Mouse (Mus musculus) MEL (cell line): Measurements from ENCODE around the gene Hoxa4.

Experiments
- CTCF ChIP-seq, 3 experiments: IDR thresholded peaks in 2 of 3; conservative IDR thresholded peaks in 1 of 3; 2 replicates each; pipeline ENCODE4 v1.5.1; 2011 to 2012; ENCODE audit warnings: low read length in 3 of 3, low read depth in 2 of 3, mild to moderate bottlenecking in 2 of 3, improper control_type of control experiment in 1 of 3, inconsistent platforms in 1 of 3, mixed read lengths in 1 of 3, moderate library complexity in 1 of 3; ENCODE audit not compliant: control insufficient read depth in 1 of 3, insufficient read depth in 1 of 3, poor library complexity in 1 of 3, severe bottlenecking in 1 of 3
- EP300 ChIP-seq, 2 experiments: IDR thresholded peaks; 2 replicates each; pipeline ENCODE4 v1.6.1; 2011; ENCODE audit warnings: improper control_type of control experiment in 2 of 2, low read length in 2 of 2, low read depth in 1 of 2, mild to moderate bottlenecking in 1 of 2
- JUND ChIP-seq: IDR thresholded peaks from 2 replicates; pipeline ENCODE4 v1.6.1; 2011; ENCODE audit warnings: low read depth, mild to moderate bottlenecking, improper control_type of control experiment, low read length
- MAX ChIP-seq: IDR thresholded peaks from 2 replicates; pipeline ENCODE4 v1.6.1; 2011; ENCODE audit warnings: low read length, improper control_type of control experiment
- POLR2A ChIP-seq, 2 experiments: IDR thresholded peaks; 2 replicates each; pipeline ENCODE4 v1.6.1; 2011 to 2012; ENCODE audit warnings: low read length in 2 of 2, mild to moderate bottlenecking in 2 of 2, control low read depth in 1 of 2, improper control_type of control experiment in 1 of 2, low read depth in 1 of 2, moderate library complexity in 1 of 2; ENCODE audit not compliant: control insufficient read depth in 1 of 2, insufficient read depth in 1 of 2, poor library complexity in 1 of 2
- SMC3 ChIP-seq: IDR thresholded peaks from 2 replicates; pipeline ENCODE4 v1.6.1; 2011; ENCODE audit warnings: low read depth, low read length, improper control_type of control experiment
- USF1 ChIP-seq: IDR thresholded peaks from 2 replicates; pipeline ENCODE4 v1.6.1; 2014; ENCODE audit warnings: low read depth, mild to moderate bottlenecking, inconsistent platforms, low read length, improper control_type of control experiment, moderate library complexity
- ZC3H11A ChIP-seq: IDR thresholded peaks from 2 replicates; pipeline ENCODE4 v1.6.1; 2012; ENCODE audit warnings: low read depth, mild to moderate bottlenecking, inconsistent platforms, low read length, improper control_type of control experiment
- ZKSCAN1 ChIP-seq: IDR thresholded peaks from 2 replicates; pipeline ENCODE4 v1.6.1; 2012; ENCODE audit warnings: low read depth, mild to moderate bottlenecking, inconsistent platforms, low read length, improper control_type of control experiment, moderate library complexity

- TF ChIP-seq CTCF (IDR thresholded peaks at IDR 0.05 in 2 of 3, conservative IDR thresholded peaks at IDR 0.05 in 1 of 3; ENCODE audit: control insufficient read depth in 1 of 3, insufficient read depth in 1 of 3, low read depth in 2 of 3, low read length in 3 of 3, poor library complexity in 1 of 3, severe bottlenecking in 1 of 3) = no peak
- TF ChIP-seq EP300 (IDR thresholded peaks at IDR 0.05; ENCODE audit: low read depth in 1 of 2, low read length in 2 of 2) = no peak
- TF ChIP-seq MAX = no peak
- TF ChIP-seq USF1 = no peak
- no peak for TF ChIP-seq POLR2A (IDR thresholded peaks at IDR 0.05; ENCODE audit: control insufficient read depth in 1 of 2, insufficient read depth in 1 of 2, low read depth in 1 of 2, low read length in 2 of 2, poor library complexity in 1 of 2)
- TF ChIP-seq ZC3H11A = no peak
- TF ChIP-seq SMC3 = no peak
- TF ChIP-seq ZKSCAN1 = no peak
- TF ChIP-seq JUND = no peak
Measured at GRCm38 (mm10) chr6:52178918-52179665, 12.5 kb downstream of the Hoxa4 start.
